Mouse (Mus musculus): ENCODE results near the gene St5. TPM values are rescaled to one million over a fixed set of nuclear protein-coding genes. Genes with fewer than 3 reads are reported as not detected.

St5 gene
- total and polyA plus RNA-seq, 3 experiments, result 2.6 to 3.4 TPM; not detected in 1

DNA sequence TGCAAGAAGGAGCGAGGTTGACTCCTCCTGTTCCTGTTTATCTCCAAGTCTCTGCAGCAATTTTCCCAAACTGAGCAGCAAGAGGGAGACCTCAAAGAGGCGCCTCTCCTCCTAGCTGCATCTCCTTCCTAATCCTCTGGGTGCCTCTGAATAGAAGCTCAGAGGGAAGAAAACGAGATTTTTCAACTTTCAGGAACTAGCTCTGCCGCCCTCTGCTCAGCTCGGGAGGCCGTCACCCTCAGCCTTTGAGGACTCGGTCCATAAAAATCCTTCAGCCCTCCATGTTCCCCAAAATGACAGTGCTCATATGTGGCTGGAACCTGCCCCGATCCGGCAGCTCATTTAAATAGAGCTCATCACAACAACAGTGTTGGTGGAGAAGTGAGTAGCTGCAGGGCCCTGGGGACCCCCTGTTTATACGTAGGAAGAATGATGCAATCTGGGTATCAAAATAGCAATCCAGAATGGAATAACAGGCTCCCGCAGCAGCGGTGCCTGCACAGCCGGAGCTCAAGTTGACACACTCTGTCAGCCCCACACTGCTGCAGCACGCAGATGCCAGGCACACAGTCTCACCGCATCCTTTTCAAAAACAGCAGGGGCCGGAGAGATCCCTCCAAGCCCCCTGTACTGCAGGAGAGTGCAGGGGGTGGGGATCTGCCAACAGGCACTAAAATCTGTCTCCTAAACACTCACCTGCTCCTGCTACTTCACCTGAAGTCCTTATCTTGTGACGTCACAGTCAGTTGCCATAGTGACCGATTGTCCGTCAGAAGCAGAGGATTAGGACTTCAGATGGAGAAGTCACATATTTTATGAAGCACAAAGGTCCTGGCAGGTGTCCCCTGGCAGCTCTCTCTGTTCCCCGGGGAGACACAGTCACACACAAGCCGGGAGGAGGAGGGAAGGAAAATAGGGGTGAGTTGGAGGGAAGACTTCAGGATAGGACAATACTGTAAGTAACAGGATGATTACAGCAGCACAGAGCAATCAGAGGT is 209.8 kb downstream of the St5 start:
- H3K4me3 ChIP-seq (ENCODE audit: control insufficient read depth in 1 of 2, insufficient read depth in 1 of 2, low read depth in 2 of 2, low read length in 2 of 2), result no peak overlapping the region
- H3K9me3 ChIP-seq (replicated peaks; ENCODE audit: insufficient read depth, low read length), result no peaks in the 10 kb centered on the region
- H3K27me3 ChIP-seq (ENCODE audit: control insufficient read depth in 1 of 2, insufficient read depth in 2 of 2, low read length in 2 of 2), result peaks cover 4 to 6% of the 10 kb centered on the region in 2 experiments

DNA sequence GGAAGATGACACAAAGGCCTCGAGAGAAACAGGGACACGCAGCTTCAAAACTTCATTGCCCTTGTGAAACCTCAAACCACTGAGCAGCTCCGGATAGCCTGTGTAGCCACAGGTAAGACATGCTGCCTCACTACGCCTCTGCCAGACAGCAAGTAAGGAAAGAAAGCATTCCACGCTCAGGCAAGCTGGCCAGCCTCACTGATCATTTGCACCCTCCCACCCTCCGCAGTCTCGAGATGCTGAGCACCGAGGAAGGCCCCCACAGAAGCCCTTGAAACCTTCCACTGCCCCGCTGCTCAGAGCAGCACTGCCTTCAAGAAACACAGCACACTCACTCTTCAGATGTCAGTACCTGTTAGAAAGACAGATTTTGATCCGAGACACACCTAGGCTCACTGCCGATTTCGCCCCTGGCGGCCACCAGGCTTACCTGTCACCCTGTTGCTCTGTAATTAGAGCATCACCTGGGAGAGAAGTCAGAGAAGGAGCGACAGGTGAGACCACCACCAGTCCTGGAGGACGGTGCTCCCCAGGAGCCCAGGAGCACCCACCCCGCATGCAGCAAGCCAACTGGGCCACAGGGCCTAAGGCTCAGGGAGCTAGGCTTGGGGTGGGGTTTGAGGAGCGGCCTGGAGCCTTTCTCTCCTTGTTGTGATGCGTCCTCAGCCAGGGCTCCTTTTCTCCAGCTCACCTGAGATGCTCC is 210.6 kb downstream of the St5 start:
- H3K4me1 ChIP-seq (ENCODE audit: control insufficient read depth in 1 of 2, insufficient read depth in 2 of 2, low read length in 2 of 2), result no peaks in the 10 kb centered on the region
- no peak for TF ChIP-seq POLR2AphosphoS5 (IDR thresholded peaks at IDR 0.05; ENCODE audit: borderline replicate concordance, low read depth, low read length)
- no peak overlapping the region for H3K4me3 ChIP-seq (ENCODE audit: control insufficient read depth in 1 of 2, insufficient read depth in 1 of 2, low read depth in 2 of 2, low read length in 2 of 2)
- H3K9ac ChIP-seq (ENCODE audit: control insufficient read depth, low read depth, low read length, poor library complexity, severe bottlenecking), result no peak overlapping the region
- H3K27ac ChIP-seq (ENCODE audit: control insufficient read depth, low read depth, low read length), result no peak overlapping the region
- DNase-seq (ENCODE audit: low read depth, low spot score), result no peak
- no peaks in the 10 kb centered on the region for H3K9me3 ChIP-seq (replicated peaks; ENCODE audit: insufficient read depth, low read length)
- peaks cover 4 to 6% of the 10 kb centered on the region in 2 experiments for H3K27me3 ChIP-seq (ENCODE audit: control insufficient read depth in 1 of 2, insufficient read depth in 2 of 2, low read length in 2 of 2)
- no peaks in the 10 kb centered on the region for H3K79me2 ChIP-seq (ENCODE audit: control insufficient read depth, insufficient read depth, low read length, poor library complexity)
- H3K36me3 ChIP-seq (ENCODE audit: control insufficient read depth in 1 of 2, insufficient read depth in 2 of 2, low read length in 2 of 2), result no peaks in the 10 kb centered on the region

More for the DNA sequence above, 209.8 kb downstream of the St5 start:
- TF ChIP-seq BHLHE40 (IDR thresholded peaks at IDR 0.05; ENCODE audit: borderline replicate concordance, low read depth, low read length) (no peak), MEF2A (IDR thresholded peaks at IDR 0.05; ENCODE audit: extremely low read depth, insufficient replicate concordance, low read depth, low read length, poor library complexity, severe bottlenecking) (no peak), ZMIZ1 (IDR thresholded peaks at IDR 0.05; ENCODE audit: low read depth, low read length) (no peak), GABPA (IDR thresholded peaks at IDR 0.05; ENCODE audit: low read depth, low read length) (no peak), ZNF384 (IDR thresholded peaks at IDR 0.05; ENCODE audit: low read depth, low read length) (no peak), USF1 (IDR thresholded peaks at IDR 0.05; ENCODE audit: low read depth, low read length) (no peak), KAT2A (conservative IDR thresholded peaks at IDR 0.05; ENCODE audit: low read depth, low read length) (no peak), MYC (IDR thresholded peaks at IDR 0.05; ENCODE audit: low read depth, low read length) (no peak), ZC3H11A (IDR thresholded peaks at IDR 0.05; ENCODE audit: low read depth, low read length) (no peak), NELFE (IDR thresholded peaks at IDR 0.05; ENCODE audit: low read depth, low read length) (no peak), MXI1 (IDR thresholded peaks at IDR 0.05; ENCODE audit: low read depth, low read length) (no peak), POLR2AphosphoS2 (IDR thresholded peaks at IDR 0.05; ENCODE audit: low read length) (no peak), TCF12 (IDR thresholded peaks at IDR 0.05; ENCODE audit: low read depth, low read length) (no peak), ZKSCAN1 (IDR thresholded peaks at IDR 0.05; ENCODE audit: low read depth, low read length) (no peak), CHD2 (IDR thresholded peaks at IDR 0.05; ENCODE audit: low read length) (no peak)
- no peak overlapping the region for H3K9ac ChIP-seq (ENCODE audit: control insufficient read depth, low read depth, low read length, poor library complexity, severe bottlenecking)
- H3K27ac ChIP-seq (ENCODE audit: control insufficient read depth, low read depth, low read length), result no peak overlapping the region
- H3K79me2 ChIP-seq (ENCODE audit: control insufficient read depth, insufficient read depth, low read length, poor library complexity), result no peaks in the 10 kb centered on the region
- DNase-seq (ENCODE audit: low read depth, low spot score), result no peak
- H3K4me1 ChIP-seq (ENCODE audit: control insufficient read depth in 1 of 2, insufficient read depth in 2 of 2, low read length in 2 of 2), result no peaks in the 10 kb centered on the region
- H3K36me3 ChIP-seq (ENCODE audit: control insufficient read depth in 1 of 2, insufficient read depth in 2 of 2, low read length in 2 of 2), result no peaks in the 10 kb centered on the region
